Mouse (Mus musculus): ENCODE measurements at regions not wholly inside any gene's neighbourhood (a gene's known extent, or its start where the extent isn't known, plus 50 kb on each side); places are given as distances from the start of the nearest gene placed in this dataset.
A peak's percentile ranks its signal among the peaks of the same experiment; 100 is the strongest.

DNA sequence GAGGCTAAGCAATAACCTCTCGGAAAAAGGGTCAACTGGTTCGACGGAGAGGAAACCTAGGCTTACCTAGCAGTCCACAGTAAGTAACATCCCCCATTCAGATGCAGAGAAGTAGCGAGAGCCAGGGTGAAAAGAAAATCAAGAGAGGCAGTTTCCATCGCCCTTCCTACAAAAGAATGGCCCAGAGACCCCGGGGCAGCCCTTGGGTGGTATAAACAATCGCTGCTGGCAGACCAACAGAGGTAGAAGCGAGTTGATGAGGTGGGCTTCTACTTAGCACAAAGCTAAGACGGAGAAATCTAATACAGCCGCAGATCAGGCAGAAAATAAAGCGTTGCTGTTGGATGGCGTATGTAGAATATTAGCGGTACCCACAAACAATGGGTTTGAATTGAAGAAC is 57.8 kb upstream of the Arl15 start:
- no peak for DNase-seq (ENCODE audit: low spot score)

DNA sequence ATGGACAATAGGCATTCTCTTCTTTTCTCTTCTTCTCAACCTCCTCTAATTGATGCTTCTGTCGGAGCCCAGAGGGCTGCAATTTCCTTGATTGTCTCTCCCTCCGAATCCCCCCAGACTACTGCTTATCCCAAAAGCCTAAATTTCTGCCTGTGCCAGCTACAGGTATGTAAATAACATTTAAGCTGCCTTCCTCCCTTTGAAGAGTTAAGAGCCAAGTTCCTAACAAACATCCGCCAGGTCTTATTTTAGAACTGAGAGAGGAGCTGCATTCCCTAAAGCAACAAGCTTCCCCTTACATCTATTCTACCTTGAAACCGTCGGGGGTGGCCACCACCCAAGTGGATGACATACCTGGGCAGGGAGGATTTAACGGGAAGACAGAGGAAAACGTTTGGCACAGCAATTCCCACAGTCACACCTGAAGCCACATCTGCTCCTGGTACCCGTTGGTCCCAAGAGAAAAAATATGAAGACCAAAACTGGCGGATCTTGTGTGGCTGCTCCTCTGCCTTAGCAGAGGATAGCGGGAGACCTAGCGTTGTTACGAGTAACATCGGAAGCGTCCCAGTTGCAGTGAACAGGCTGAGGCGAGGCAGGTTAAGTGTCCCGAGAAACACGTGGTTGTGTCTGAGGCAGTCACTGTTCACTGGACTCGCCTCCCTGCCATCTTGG is 58.6 kb upstream of the Arl15 start:
- DNase-seq (ENCODE audit: low spot score) = no peak

GRCm38 (mm10) chr13:113734134-113734794 is 60.0 kb upstream of the Arl15 start:
- DNase-seq (ENCODE audit: low spot score) = no peak

DNA sequence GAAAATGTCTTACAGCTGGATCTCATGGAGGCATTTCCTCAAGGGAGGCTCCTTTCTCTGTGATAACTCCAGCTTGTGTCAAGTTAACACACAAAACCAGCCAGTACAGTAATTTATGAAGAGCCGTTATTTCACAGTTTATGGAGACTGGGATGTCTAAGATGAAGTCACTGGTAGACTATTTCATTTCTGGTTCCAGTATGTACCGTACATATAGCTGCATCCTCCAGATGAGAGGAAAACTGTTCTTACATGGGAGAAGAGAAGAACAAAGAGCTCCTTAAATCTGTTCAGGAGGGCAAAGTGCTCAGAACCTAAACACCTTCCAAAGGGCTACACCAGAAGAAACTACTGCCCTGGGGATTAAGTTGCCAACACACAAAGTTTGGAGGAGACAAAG is 60.6 kb upstream of the Arl15 start:
- no peak for DNase-seq (ENCODE audit: low spot score)

DNA sequence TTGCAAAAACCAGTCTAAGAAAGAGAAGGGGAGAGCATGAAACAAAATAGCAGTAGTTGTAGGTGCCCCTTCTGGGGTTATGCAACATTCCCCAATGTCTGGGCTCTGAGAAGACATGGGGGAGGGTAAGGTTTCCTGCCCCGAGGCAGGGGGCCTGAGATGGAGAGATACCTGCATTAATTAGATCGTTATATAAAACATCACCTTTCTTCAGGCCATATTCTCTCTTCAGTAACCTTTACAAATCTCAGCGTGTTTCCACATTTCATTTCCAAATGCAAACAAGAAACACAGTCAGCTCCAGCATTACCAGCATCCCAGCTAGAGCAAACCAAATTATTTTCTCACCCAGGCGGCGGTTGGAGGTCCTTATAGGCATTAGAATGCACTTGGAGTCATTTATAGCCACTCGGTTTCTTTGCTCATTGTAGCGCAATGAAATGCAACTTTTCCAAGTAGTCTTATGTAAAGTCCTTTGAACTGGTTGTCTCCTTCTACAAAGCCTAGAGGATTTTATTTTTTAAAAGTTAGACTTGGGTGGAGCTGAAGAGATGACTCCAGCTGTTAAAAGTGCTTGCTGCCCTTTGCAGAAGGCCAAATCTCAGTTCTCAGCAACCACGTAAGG is 63.4 kb upstream of the Arl15 start:
- DNase-seq (ENCODE audit: low spot score) = no peak

DNA sequence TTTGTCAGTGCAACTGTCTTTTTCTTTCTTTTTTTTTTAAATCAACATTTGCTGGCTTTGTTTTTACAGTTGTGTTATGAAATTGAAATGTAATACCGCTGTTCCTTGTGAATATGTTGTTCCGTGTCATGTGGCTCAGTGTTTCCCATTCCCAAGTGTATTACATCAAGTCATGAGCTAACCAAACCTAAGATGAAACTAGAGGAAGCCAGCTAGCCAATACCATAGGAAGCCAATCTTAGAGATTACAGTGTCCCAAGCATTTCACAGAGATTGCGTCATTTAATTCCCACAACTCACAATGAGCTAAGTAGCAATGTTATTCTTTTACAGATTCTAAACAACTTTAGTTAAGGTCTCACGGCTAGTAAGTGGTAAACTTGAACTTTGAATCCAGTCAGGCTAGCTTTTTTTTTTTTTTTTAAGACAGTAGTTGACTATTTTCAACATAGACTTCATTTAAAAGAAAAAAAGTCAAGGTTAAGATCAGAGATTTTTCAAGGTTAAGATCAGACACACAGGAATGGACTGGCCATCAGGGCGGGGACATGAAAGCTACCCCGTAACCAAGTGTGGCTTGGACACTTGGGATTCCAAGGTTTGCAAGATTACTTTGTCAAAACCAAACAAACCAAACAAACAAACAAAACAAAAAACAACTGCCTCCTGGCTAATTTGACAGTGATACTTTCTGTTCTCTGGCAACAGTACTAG is 64.1 kb upstream of the Arl15 start:
- DNase-seq (ENCODE audit: low spot score) = no peak

GRCm38 (mm10) chr13:113729574-113729973 is 64.7 kb upstream of the Arl15 start:
- no peak for DNase-seq (ENCODE audit: low spot score)

DNA sequence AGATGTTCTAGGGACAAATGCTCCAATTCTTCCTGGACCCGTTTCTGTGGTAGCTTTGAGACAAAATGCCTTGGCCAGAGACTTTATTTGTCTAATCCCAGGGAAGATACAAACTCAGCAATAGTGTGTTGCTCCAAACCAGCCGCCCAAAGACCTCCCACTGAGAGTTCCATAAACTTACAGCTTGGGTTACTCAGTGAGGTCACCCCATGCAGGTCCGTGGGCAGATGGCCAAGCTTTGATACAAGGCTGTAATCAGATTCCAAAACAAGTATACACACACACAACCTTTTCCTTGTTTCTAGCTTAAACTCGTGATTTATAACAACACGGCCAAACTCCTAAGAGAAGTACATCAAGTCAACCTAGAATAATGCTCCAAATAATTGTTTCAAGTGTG is 64.6 kb upstream of the Hspb3 start:
- peak; percentile 16 for DNase-seq (ENCODE audit: low spot score)

DNA sequence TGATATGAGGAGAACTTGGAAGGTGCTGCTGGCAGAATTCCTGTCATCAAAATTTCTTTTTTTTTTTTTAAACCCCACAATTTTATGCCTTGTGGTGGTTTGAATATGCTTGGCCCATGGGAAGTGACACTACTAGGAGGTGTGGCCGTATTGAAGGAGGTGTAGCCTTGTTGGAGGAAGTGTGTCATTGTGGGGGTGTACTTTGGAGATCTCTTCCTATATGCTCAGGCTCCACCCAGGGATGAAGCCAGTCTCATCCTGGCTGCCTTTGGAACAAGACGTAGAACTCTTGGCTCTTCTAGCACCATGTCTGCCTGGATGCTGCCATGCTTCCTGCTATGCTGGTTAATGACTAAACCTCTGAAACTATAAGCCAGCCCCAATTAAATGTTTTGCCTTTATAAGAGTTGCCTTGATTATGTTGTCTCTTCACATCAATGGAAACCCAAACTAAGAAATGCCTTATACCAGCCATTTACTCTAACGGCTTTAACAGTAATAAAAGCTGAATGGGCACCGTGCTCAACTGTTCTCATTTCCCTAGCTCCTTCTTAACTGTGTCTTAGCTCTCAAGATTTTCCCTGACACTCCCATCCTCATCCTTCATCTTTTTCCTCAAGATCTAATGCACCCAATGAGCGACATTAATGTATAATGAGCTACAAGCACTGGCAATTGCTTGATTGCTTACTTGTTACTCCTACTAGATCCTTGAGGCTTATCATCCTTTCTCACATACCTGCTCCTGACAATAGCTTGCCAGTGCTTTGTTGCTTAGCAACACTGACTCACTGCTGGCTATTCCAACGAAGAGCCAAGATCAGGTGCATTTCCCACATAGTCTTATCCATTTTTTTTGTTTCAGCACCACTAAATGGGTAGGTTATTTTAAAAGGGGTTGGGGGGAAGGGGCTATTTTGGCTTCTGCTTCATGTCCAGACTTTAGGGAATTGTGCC is 61.7 kb upstream of the Hspb3 start:
- no peak for DNase-seq (ENCODE audit: low spot score)

GRCm38 (mm10) chr13:113715231-113715630 is 51.8 kb upstream of the Hspb3 start:
- no peak for DNase-seq (ENCODE audit: low spot score)

GRCm38 (mm10) chr13:113713844-113714243 is 50.4 kb upstream of the Hspb3 start:
- no peak for DNase-seq (ENCODE audit: low spot score)

Measured in ovary, postnatal 10 days (tissue).